Mouse (Mus musculus) liver, embryonic 13.5 days (tissue): ENCODE results near the gene Cpm. TPM values are rescaled to one million over a fixed set of nuclear protein-coding genes. Genes with fewer than 3 reads are reported as not detected.
"Not testable (repeated sequence)": the region's sequence is repeated elsewhere in the genome, so short reads cannot be mapped to it uniquely, and the experiment has no call there.

Experiments used
- ATAC-seq: fragments of 200-750 bp; cut with Nextera tagmentation; 2 replicates; pipeline ENCODE4 v1.8.0; 2017; ENCODE audit warnings: low read depth, mild to moderate bottlenecking, moderate number of reproducible peaks, moderate library complexity
- DNase-seq: peaks from one replicate; pipeline ENCODE4 v3.0.0; 2022
- H3K27ac ChIP-seq: fragments of 300-500 bp; sonication (generic); 2 replicates; pipeline ENCODE4 v1.5.1; 2015; ENCODE audit warnings: moderate library complexity, mild to moderate bottlenecking, inconsistent platforms
- H3K27me3 ChIP-seq: fragments of 300-500 bp; sonication (generic); 2 replicates; pipeline ENCODE4 v1.6.1; 2015; ENCODE audit warnings: mild to moderate bottlenecking, inconsistent platforms
- H3K36me3 ChIP-seq: fragments of 300-500 bp; sonication (generic); 2 replicates; pipeline ENCODE4 v1.6.1; 2015; ENCODE audit warnings: mild to moderate bottlenecking, inconsistent platforms
- H3K4me1 ChIP-seq: fragments of 300-500 bp; sonication (generic); replicated peaks from 2 replicates; pipeline ENCODE4 v1.6.1; 2015; ENCODE audit warnings: inconsistent platforms
- H3K4me2 ChIP-seq: fragments of 300-500 bp; sonication (generic); 2 replicates; pipeline ENCODE4 v1.6.1; 2015; ENCODE audit warnings: inconsistent platforms, mild to moderate bottlenecking, moderate library complexity
- H3K4me3 ChIP-seq: fragments of 300-500 bp; sonication (generic); replicated peaks from 2 replicates; pipeline ENCODE4 v1.5.1; 2015; ENCODE audit warnings: mild to moderate bottlenecking, inconsistent platforms
- H3K9ac ChIP-seq: fragments of 300-500 bp; sonication (generic); 2 replicates; pipeline ENCODE4 v1.6.1; 2015; ENCODE audit warnings: mild to moderate bottlenecking, inconsistent platforms
- H3K9me3 ChIP-seq: fragments of 300-500 bp; sonication (generic); replicated peaks from 2 replicates; pipeline ENCODE4 v1.6.1; 2016; ENCODE audit warnings: inconsistent platforms
- WGBS: fragments of 180-500 bp; shearing (Covaris S2); methylation state at CpG from one replicate; pipeline ENCODE4 v1.1.7; 2015; ENCODE audit not compliant: insufficient replicate concordance; 5-methylcytosine and 5-hydroxymethylcytosine counted together
- polyA plus RNA-seq: library from polyadenylated mRNA; unstranded; fragments of >200 nt; fragmentation: Nextera tagmentation; extraction: Ambion mirVana; gene quantifications from 2 replicates; pipeline ENCODE4 v1.2.1, GENCODE M21; 2015

Cpm gene
- polyA plus RNA-seq, 1 experiment from 2014 or later, result 19.3 TPM

GRCm38 (mm10) chr10:117702024-117702833 lies 72.9 kb downstream of the Cpm start:
- Histone ChIP-seq H3K27ac (no peak overlapping the region), H3K4me3 (no peak overlapping the region), H3K9ac (no peak overlapping the region), H3K36me3 (peaks cover 93% of the 10 kb centered on the region), H3K4me2 (no peak overlapping the region), H3K9me3 (no peaks in the 10 kb centered on the region), H3K27me3 (no peaks in the 10 kb centered on the region), H3K4me1 (peaks cover 11% of the 10 kb centered on the region)
- no peak for ATAC-seq
- WGBS, result 90% methylated on average over 6 of the region's 6 CpGs
- DNase-seq, result no peak

DNA sequence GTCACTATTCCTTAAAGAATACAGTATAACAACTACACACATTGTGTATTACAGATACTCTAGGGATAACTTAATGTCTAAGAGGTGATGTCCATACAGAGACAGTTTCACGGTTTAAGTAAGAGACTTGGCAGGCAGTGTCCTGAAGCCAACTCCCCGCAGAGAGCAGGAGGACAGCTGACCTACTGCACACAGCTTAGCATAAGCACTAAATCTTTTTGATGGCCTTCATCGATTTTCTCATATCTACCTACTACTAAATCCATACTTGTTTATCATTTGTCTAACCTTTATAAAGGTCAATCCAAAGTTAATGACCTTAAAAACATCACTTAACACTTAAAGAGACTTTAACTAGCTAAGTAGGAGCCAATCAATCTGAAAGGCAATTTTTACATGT lies 74.2 kb downstream of the Cpm start:
- Histone ChIP-seq H3K4me2 (no peak overlapping the region), H3K4me3 (no peak overlapping the region), H3K27me3 (no peaks in the 10 kb centered on the region), H3K4me1 (peaks cover 17% of the 10 kb centered on the region), H3K9me3 (no peaks in the 10 kb centered on the region), H3K36me3 (peaks cover 89% of the 10 kb centered on the region), H3K9ac (no peak overlapping the region), H3K27ac (no peak overlapping the region)
- WGBS, result 91% methylated on average over 3 of the region's 3 CpGs
- DNase-seq, result no peak
- ATAC-seq, result no peak

DNA sequence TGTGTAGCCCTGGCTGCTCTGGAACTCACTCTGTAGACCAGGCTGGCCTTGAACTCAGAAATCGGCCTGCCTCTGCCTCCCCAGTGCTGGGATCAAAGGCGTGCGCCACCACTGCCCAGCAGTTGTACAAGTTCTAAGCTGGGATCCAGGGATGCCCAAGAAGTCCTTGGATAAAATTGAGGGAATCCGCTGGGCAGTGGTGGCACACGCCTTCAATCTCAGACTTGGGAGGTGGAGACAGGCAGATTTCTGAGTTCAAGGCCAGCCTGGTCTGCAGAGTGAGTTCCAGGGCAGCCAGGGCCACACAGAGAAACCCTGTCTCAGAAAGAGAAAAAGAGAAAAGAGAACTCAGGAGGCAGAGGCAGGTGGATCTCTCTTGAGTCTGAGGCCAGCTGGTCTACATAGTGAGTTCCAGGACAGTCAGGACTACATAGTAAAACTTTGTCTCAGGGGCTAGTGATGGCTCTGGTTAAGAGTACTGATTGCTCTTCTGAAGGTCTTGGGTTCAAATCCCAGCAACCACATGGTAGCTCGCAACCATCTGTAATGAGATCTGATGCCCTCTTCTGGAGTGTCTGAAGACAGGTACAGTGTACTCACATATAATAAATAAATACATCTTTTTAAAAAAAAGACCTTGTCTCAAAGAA lies 75.1 kb downstream of the Cpm start:
- H3K9ac ChIP-seq, H3K9me3 ChIP-seq, H3K27ac ChIP-seq, H3K4me2 ChIP-seq, H3K27me3 ChIP-seq, DNase-seq, ATAC-seq, H3K4me3 ChIP-seq: not testable (repeated sequence)
- peaks cover 26% of the 10 kb centered on the region for H3K4me1 ChIP-seq
- peaks cover 82% of the 10 kb centered on the region for H3K36me3 ChIP-seq
- 92% methylated on average over 6 of the region's 6 CpGs for WGBS

DNA sequence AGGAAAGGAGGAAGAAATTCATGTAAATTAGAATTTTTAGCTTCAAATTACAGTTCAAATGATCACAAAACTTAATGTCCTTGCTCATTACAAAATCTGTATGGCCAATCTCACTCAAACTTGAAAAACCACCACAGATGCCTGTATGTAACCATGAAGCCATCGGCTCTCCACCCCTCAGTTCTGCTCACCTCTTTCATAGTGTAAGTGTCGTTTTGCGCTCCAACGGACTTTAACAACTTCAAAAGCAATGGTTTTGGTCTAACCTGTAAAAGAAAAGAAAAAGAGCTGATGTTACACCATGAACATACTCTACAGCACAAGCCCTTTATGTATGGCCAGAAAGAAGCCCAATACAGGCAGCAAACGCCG lies 75.7 kb downstream of the Cpm start:
- Histone ChIP-seq H3K36me3 (peaks cover 77% of the 10 kb centered on the region), H3K9ac (no peak overlapping the region), H3K27ac (no peak overlapping the region), H3K4me2 (no peak overlapping the region), H3K9me3 (no peaks in the 10 kb centered on the region), H3K4me3 (no peak overlapping the region), H3K4me1 (peaks cover 27% of the 10 kb centered on the region), H3K27me3 (no peaks in the 10 kb centered on the region)
- ATAC-seq, result no peak
- WGBS, result 90% methylated on average over 6 of the region's 6 CpGs
- DNase-seq, result no peak

DNA sequence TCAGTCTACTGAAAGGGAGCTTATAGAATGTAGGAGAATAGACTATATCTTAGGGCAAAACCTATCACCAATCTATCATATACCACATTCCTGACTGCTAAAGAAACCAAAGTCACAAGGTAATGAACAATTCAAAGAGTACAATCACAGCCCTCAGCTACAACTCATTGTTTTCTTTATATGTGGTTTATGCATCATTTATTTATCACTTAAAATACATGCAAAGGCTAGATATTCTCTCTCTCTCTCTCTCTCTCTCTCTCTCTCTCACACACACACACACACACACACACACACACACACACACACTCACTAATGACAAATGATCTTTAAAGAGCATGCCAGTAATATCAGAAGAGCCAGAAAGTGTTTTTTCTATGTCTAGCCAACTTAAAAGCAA lies 76.5 kb downstream of the Cpm start:
- H3K4me3 ChIP-seq, result no peak overlapping the region
- H3K9me3 ChIP-seq, result no peaks in the 10 kb centered on the region
- no peak for DNase-seq
- no peak overlapping the region for H3K9ac ChIP-seq
- no peak overlapping the region for H3K27ac ChIP-seq
- peaks cover 27% of the 10 kb centered on the region for H3K4me1 ChIP-seq
- no peaks in the 10 kb centered on the region for H3K27me3 ChIP-seq
- H3K36me3 ChIP-seq, result peaks cover 68% of the 10 kb centered on the region
- no peak for ATAC-seq
- H3K4me2 ChIP-seq, result no peak overlapping the region

DNA sequence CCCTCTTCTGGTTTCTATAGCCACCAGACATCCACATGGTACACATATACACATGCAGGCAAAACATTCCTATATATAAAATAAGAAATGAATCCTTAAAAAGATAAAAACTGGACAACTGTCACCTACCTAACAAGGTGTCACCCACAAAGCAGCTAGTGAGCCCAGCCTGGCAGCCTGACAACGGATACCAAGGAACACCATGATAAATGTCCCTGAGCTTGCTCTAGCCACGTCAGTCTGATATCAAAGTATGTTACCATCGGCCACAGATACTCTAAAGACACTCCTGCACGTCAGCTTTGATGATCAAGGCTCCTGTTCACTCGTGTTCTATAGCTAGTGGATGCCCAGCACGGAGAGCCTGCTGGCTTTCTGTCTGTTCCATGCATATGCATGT lies 77.1 kb downstream of the Cpm start:
- DNase-seq (no peak), ATAC-seq (no peak)
- no peak overlapping the region for H3K9ac ChIP-seq
- H3K27me3 ChIP-seq, result no peaks in the 10 kb centered on the region
- H3K4me3 ChIP-seq, result no peak overlapping the region
- no peak overlapping the region for H3K27ac ChIP-seq
- WGBS, result 76% methylated on average over 6 of the region's 6 CpGs
- H3K4me1 ChIP-seq, result peaks cover 32% of the 10 kb centered on the region
- H3K9me3 ChIP-seq, result no peaks in the 10 kb centered on the region
- no peak overlapping the region for H3K4me2 ChIP-seq
- peaks cover 63% of the 10 kb centered on the region for H3K36me3 ChIP-seq

- peaks cover 56% of the 10 kb centered on the region for H3K36me3 ChIP-seq
- no peaks in the 10 kb centered on the region for H3K27me3 ChIP-seq
- WGBS, result 89% methylated on average over 2 of the region's 2 CpGs
- H3K4me2 ChIP-seq, result no peak overlapping the region
- ATAC-seq (no peak), DNase-seq (no peak)
- no peak overlapping the region for H3K27ac ChIP-seq
- no peak overlapping the region for H3K4me3 ChIP-seq
- H3K9ac ChIP-seq, result no peak overlapping the region
- peaks cover 40% of the 10 kb centered on the region for H3K4me1 ChIP-seq
- no peaks in the 10 kb centered on the region for H3K9me3 ChIP-seq
Measured at GRCm38 (mm10) chr10:117707114-117707838, 78.0 kb downstream of the Cpm start.

DNA sequence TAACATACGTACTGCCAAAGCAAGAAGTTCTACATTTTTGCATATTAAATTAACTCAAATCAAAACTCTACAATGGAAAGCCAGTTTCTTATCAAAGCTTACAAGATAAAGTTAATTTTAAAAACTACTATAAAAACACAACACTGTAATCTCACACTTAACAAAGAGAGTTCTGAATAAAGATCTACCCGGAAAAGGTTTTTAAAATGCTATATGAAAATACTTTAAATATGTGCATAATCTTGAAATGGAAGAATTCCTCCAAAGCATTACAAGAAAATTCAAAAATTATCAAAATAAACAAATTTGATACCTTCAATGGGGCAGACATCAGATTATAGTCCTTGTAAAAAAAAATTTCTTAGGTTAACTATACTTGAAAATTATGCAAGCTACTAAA lies 79.1 kb downstream of the Cpm start:
- Histone ChIP-seq H3K27me3 (no peaks in the 10 kb centered on the region), H3K4me2 (peak overlapping the region; percentile 81), H3K36me3 (peaks cover 46% of the 10 kb centered on the region), H3K27ac (no peak overlapping the region), H3K4me1 (peaks cover 42% of the 10 kb centered on the region), H3K9me3 (no peaks in the 10 kb centered on the region), H3K4me3 (peak overlapping the region; percentile 94; the same call in 1 of the 2 replicates), H3K9ac (peak overlapping the region; percentile 99; the same call in 1 of the 2 replicates)
- WGBS, result 81% methylated on average over 2 of the region's 2 CpGs
- DNase-seq (no peak), ATAC-seq (no peak)

- Histone ChIP-seq H3K4me1 (peaks cover 42% of the 10 kb centered on the region), H3K9ac (peak overlapping the region; percentile 99)
- DNase-seq, result no peak
Measured at GRCm38 (mm10) chr10:117708856-117709255, 79.6 kb downstream of the Cpm start.

GRCm38 (mm10) chr10:117709326-117709830 lies 80.1 kb downstream of the Cpm start:
- no peak for DNase-seq
- Histone ChIP-seq H3K4me1 (peaks cover 42% of the 10 kb centered on the region), H3K27me3 (no peaks in the 10 kb centered on the region), H3K9me3 (no peaks in the 10 kb centered on the region), H3K4me3 (peak overlapping the region; percentile 94), H3K27ac (peak overlapping the region; percentile 95), H3K9ac (peak overlapping the region; percentile 99), H3K36me3 (peaks cover 36% of the 10 kb centered on the region), H3K4me2 (peak overlapping the region; percentile 81)
- ATAC-seq, result no peak
- 23% methylated on average over 12 of the region's 12 CpGs for WGBS

More at GRCm38 (mm10) chr10:117708856-117709255, 79.6 kb downstream of the Cpm start:
- peak overlapping the region; percentile 81 for H3K4me2 ChIP-seq
- H3K27me3 ChIP-seq, result no peaks in the 10 kb centered on the region
- no peak for ATAC-seq
- peak overlapping the region; percentile 94 for H3K4me3 ChIP-seq
- no peaks in the 10 kb centered on the region for H3K9me3 ChIP-seq
- WGBS, result 41% methylated on average over 9 of the region's 9 CpGs
- H3K27ac ChIP-seq, result peak overlapping the region; percentile 8; the same call in 1 of the 2 replicates
- peaks cover 42% of the 10 kb centered on the region for H3K36me3 ChIP-seq

- Histone ChIP-seq H3K9ac (peak overlapping the region; percentile 99), H3K4me2 (peak overlapping the region; percentile 81), H3K4me1 (peaks cover 42% of the 10 kb centered on the region), H3K27ac (peak overlapping the region; percentile 95), H3K9me3 (no peaks in the 10 kb centered on the region), H3K4me3 (peak overlapping the region; percentile 94), H3K27me3 (no peaks in the 10 kb centered on the region), H3K36me3 (peaks cover 29% of the 10 kb centered on the region)
- DNase-seq (peak; percentile 68), ATAC-seq (peak; percentile 75)
- under 1% methylated on average over 48 of the region's 71 CpGs for WGBS
Measured at GRCm38 (mm10) chr10:117709930-117710603, 80.8 kb downstream of the Cpm start.
